Mouse (Mus musculus) liver, adult 2 months (tissue): ENCODE measurements around the gene Gm10392.

ENCODE experiments used
- CTCF ChIP-seq: fragments of 200-500 bp; IDR thresholded peaks from 2 replicates; pipeline ENCODE4 v1.5.1; 2011; ENCODE audit warnings: low read depth, low read length, control low read depth
- POLR2A ChIP-seq: fragments of 200-500 bp; IDR thresholded peaks from 2 replicates; pipeline ENCODE4 v1.6.1; 2011; ENCODE audit warnings: low read length, control low read depth; ENCODE audit not compliant: insufficient read depth; ENCODE audit errors: extremely low read depth

- TF ChIP-seq CTCF (no peak), POLR2A (no peak)
Measured at GRCm38 (mm10) chr11:77518051-77518798, 773 bp downstream of the Gm10392 start.
